Comparison of ENCODE assay signal across 12 mouse cellular contexts in the genomic region with DNA sequence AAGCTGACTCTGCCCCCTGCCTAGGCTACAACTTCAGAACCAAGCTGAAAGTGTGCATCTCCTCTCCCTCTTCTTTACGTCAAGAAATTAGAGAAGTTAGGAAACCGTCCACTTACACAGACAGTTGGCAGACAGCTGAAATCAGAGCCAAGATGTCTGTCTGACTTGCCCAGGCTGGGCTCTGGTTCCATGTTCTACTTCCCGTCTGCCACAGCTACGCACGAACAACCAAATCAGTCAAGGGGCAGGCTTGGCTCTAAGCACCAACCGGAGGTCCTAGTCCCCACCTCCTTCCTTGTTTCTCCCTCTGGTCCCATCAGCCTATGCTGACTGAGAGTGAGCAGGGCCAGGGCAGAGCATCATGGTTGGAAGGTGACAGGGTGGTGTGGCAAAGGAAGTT.
DNase-seq lines count a peak whose midpoint lies in the region; ATAC-seq and TF ChIP-seq lines count a peak whose summit lies in the region.
"Had no signal": no experiment of that assay in that cellular context is flagged by ENCODE, and none has a peak within 500 bp of the region (broad histone marks: within the 10 kb centered on the region; RNA-seq: fewer than 3 reads in every experiment).

No protein-coding gene starts in this region.

- TF ChIP-seq CTCF in midbrain, postnatal 0 days (IDR thresholded peaks at IDR 0.05), result no peak

- H3K4me3 ChIP-seq in heart, embryonic 10.5 days, result no peak overlapping the region
- no peak overlapping the region for H3K4me3 ChIP-seq in midbrain, embryonic 10.5 days
- H3K4me3 ChIP-seq in midbrain, postnatal 0 days (ENCODE audit: low read depth, low read length), result no peak overlapping the region

- no peak for ATAC-seq in midbrain, postnatal 0 days (ENCODE audit: low FRiP score)
- ATAC-seq in granulocyte monocyte progenitor cell, adult 5-6 weeks (replicated peaks; ENCODE audit: poor library complexity, severe bottlenecking), result peak; percentile 81

- H3K9ac ChIP-seq in midbrain, postnatal 0 days (replicated peaks; ENCODE audit: low read length, poor library complexity, severe bottlenecking), result no peak overlapping the region

- H3K27ac ChIP-seq in heart, embryonic 10.5 days, result peak overlapping the region; percentile 45; the same call in 1 of the 2 replicates
- H3K27ac ChIP-seq in midbrain, embryonic 10.5 days (replicated peaks), result peak overlapping the region; percentile 28; the same call in 1 of the 2 replicates
- no peak overlapping the region for H3K27ac ChIP-seq in midbrain, postnatal 0 days (ENCODE audit: low read depth, low read length)
- H3K27ac ChIP-seq: stomach, postnatal 0 days had no signal

- no peaks in the 10 kb centered on the region for H3K36me3 ChIP-seq in heart, embryonic 10.5 days
- H3K36me3 ChIP-seq in midbrain, embryonic 10.5 days, result no peaks in the 10 kb centered on the region
- H3K36me3 ChIP-seq in midbrain, postnatal 0 days (ENCODE audit: insufficient read depth, low read length), result no peaks in the 10 kb centered on the region

- H3K27me3 ChIP-seq in heart, embryonic 10.5 days (ENCODE audit: insufficient read depth, poor library complexity, severe bottlenecking), result no peaks in the 10 kb centered on the region
- H3K27me3 ChIP-seq in midbrain, embryonic 10.5 days (ENCODE audit: low read depth, poor library complexity, severe bottlenecking), result no peaks in the 10 kb centered on the region
- no peaks in the 10 kb centered on the region for H3K27me3 ChIP-seq in midbrain, postnatal 0 days (ENCODE audit: insufficient read depth, low read length)

- H3K9me3 ChIP-seq in heart, embryonic 10.5 days, result no peaks in the 10 kb centered on the region
- H3K9me3 ChIP-seq in midbrain, embryonic 10.5 days (replicated peaks), result no peaks in the 10 kb centered on the region
- no peaks in the 10 kb centered on the region for H3K9me3 ChIP-seq in midbrain, postnatal 0 days (ENCODE audit: low read length)

- H3K4me2 ChIP-seq in midbrain, postnatal 0 days (ENCODE audit: low read depth, low read length, poor library complexity, severe bottlenecking), result no peak overlapping the region

- 47% methylated on average over 6 of the region's 6 CpGs for WGBS in heart, embryonic 10.5 days
- 87% methylated on average over 6 of the region's 6 CpGs for WGBS in midbrain, embryonic 10.5 days
- 74% methylated on average over 6 of the region's 6 CpGs for WGBS in midbrain, postnatal 0 days

- no peak for DNase-seq in heart, embryonic 10.5 days (ENCODE audit: low spot score)
- DNase-seq in heart, postnatal 4 days, result no peak
- no peak for DNase-seq in midbrain, embryonic 10.5 days (ENCODE audit: low spot score)
- no peak for DNase-seq in midbrain, postnatal 0 days (ENCODE audit: low spot score)
- DNase-seq in skeletal muscle tissue, adult 2 months (ENCODE audit: low read depth, low spot score), result peak; percentile 77
- DNase-seq in lung, postnatal 36 days, result no peak
- no peak for DNase-seq in retina, postnatal 1 day
- DNase-seq: cerebellum, postnatal 36 days; kidney, adult 8-10 months; midbrain, embryonic 14.5 days had no signal

- peaks cover 66% of the 10 kb centered on the region for H3K4me1 ChIP-seq in heart, embryonic 10.5 days
- H3K4me1 ChIP-seq in midbrain, embryonic 10.5 days, result peaks cover 16% of the 10 kb centered on the region
- no peaks in the 10 kb centered on the region for H3K4me1 ChIP-seq in midbrain, postnatal 0 days (ENCODE audit: insufficient read depth, low read length)
